Mouse (Mus musculus) heart, postnatal 0 days (tissue): ENCODE results near the gene Samd3.

ENCODE experiments used
- CTCF ChIP-seq: IDR thresholded peaks from 2 replicates; pipeline ENCODE4 v1.5.1; 2016; ENCODE audit warnings: antibody characterized with exemption, control low read depth, low read depth
- EP300 ChIP-seq: IDR thresholded peaks from 2 replicates; pipeline ENCODE4 v1.6.1; 2016; ENCODE audit warnings: antibody characterized with exemption, low read depth

DNA sequence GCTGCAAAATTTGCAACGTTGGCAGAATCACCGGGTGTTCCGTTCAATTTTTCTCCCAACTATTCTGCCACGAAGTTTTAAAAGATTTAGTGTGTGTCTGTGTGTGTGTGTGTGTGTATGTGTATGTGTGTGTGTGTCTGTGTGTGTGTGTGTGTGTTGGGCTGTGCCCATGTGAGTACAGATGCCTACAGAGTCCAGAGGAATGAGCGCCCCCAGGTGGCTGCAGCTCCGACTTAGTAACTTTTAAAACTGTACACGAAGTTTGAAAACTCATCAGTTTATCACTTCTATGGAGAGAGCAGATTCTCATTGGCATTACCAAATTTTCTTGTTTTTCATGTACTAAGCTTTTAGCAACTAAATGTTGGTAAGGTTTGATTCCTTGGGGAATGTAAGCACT is 68.1 kb downstream of the Samd3 start:
- no peak for TF ChIP-seq CTCF
- TF ChIP-seq EP300, result no peak
